Mouse (Mus musculus) hindbrain, embryonic 14.5 days (tissue): ENCODE measurements around the gene Rhot2. TPM values are rescaled to one million over a fixed set of nuclear protein-coding genes. Genes with fewer than 3 reads are reported as not detected.

Experiments
- ATAC-seq: fragments of 200-750 bp; cut with Nextera tagmentation; 2 replicates; pipeline ENCODE4 v1.8.0; 2017; ENCODE audit warnings: moderate number of reproducible peaks, mild to moderate bottlenecking, moderate TSS enrichment, moderate library complexity; ENCODE audit not compliant: low FRiP score
- DNase-seq: peaks from one replicate; pipeline ENCODE4 v3.0.0-alpha.2; 2015; ENCODE audit warnings: low spot score
- H3K27ac ChIP-seq: fragments of 300-500 bp; sonication (generic); 2 replicates; pipeline ENCODE4 v1.5.1; 2014; ENCODE audit warnings: mild to moderate bottlenecking, moderate library complexity
- H3K27me3 ChIP-seq: fragments of 300-500 bp; sonication (generic); 2 replicates; pipeline ENCODE4 v1.6.1; 2014; ENCODE audit warnings: mild to moderate bottlenecking, low read length, mixed read lengths; ENCODE audit not compliant: control insufficient read depth, insufficient read depth
- H3K36me3 ChIP-seq: fragments of 300-500 bp; sonication (generic); replicated peaks from 2 replicates; pipeline ENCODE4 v1.6.1; 2014; ENCODE audit not compliant: control insufficient read depth, insufficient read depth
- H3K4me1 ChIP-seq: fragments of 300-500 bp; sonication (generic); replicated peaks from 2 replicates; pipeline ENCODE4 v1.6.1; 2014; ENCODE audit warnings: antibody characterized with exemption, low read length, mixed read lengths; ENCODE audit not compliant: control insufficient read depth, insufficient read depth
- H3K4me2 ChIP-seq: fragments of 300-500 bp; sonication (generic); replicated peaks from 2 replicates; pipeline ENCODE4 v1.6.1; 2014; ENCODE audit warnings: mild to moderate bottlenecking, moderate library complexity
- H3K4me3 ChIP-seq: fragments of 300-500 bp; sonication (generic); replicated peaks from 2 replicates; pipeline ENCODE4 v1.5.1; 2014; ENCODE audit warnings: mild to moderate bottlenecking, low read length
- H3K9ac ChIP-seq: fragments of 300-500 bp; sonication (generic); 2 replicates; pipeline ENCODE4 v1.6.1; 2014
- H3K9me3 ChIP-seq: fragments of 300-500 bp; sonication (generic); 2 replicates; pipeline ENCODE4 v1.6.1; 2016; ENCODE audit warnings: low read length; ENCODE audit not compliant: control insufficient read depth
- WGBS: fragments of 180-500 bp; shearing (Covaris S2); extraction: QIAGEN DNeasy Blood & Tissue Kit; methylation state at CpG from one replicate; pipeline ENCODE4 v1.1.7; 2014; 5-methylcytosine and 5-hydroxymethylcytosine counted together
- polyA plus RNA-seq: library from polyadenylated mRNA; unstranded; fragments of >200 nt; fragmentation: Nextera tagmentation; extraction: Ambion mirVana; gene quantifications from 2 replicates; pipeline ENCODE4 v1.2.1, GENCODE M21; 2014

Rhot2 gene
- polyA plus RNA-seq, 1 experiment from 2014 or later = 9.9 TPM

- Histone ChIP-seq H3K9me3 (no peaks in the 10 kb centered on the region), H3K4me3 (no peak overlapping the region), H3K4me1 (peaks cover 17% of the 10 kb centered on the region), H3K36me3 (no peaks in the 10 kb centered on the region), H3K27ac (no peak overlapping the region), H3K9ac (no peak overlapping the region), H3K27me3 (no peaks in the 10 kb centered on the region), H3K4me2 (no peak overlapping the region)
- 91% methylated on average over 8 of the region's 8 CpGs for WGBS
- DNase-seq = no peak
- ATAC-seq = no peak
Observed at GRCm38 (mm10) chr17:25869498-25869897, 24.8 kb upstream of the Rhot2 start.

GRCm38 (mm10) chr17:25868601-25869191, 24.0 kb upstream of the Rhot2 start, which contains the start of gene Mcrip2:
Gene Mcrip2 (minus strand): TSS chr17:25868764.
- H3K9ac ChIP-seq = peak within 1 kb of the TSS; percentile 70
- no peaks in the 10 kb centered on the region for H3K27me3 ChIP-seq
- under 1% methylated on average over 24 of the region's 24 CpGs for WGBS
- H3K27ac ChIP-seq = 0 out of 2 replicates have a peak within 1 kb of the TSS, but pooled peaks have one; percentile 10
- ATAC-seq = peak; percentile 88
- peak within 1 kb of the TSS; percentile 92 for H3K4me2 ChIP-seq
- H3K4me3 ChIP-seq = peak within 1 kb of the TSS; percentile 72
- H3K36me3 ChIP-seq = no peaks in the 10 kb centered on the region
- DNase-seq = peak; percentile 77
- H3K4me1 ChIP-seq = peaks cover 12% of the 10 kb centered on the region
- no peaks in the 10 kb centered on the region for H3K9me3 ChIP-seq

GRCm38 (mm10) chr17:25867836-25868600, 23.4 kb upstream of the Rhot2 start:
- Histone ChIP-seq H3K9ac (peak overlapping the region; percentile 70), H3K36me3 (no peaks in the 10 kb centered on the region), H3K27ac (0 out of 2 replicates have a peak overlapping the region, but pooled peaks have one; percentile 10), H3K4me1 (peaks cover 12% of the 10 kb centered on the region), H3K4me3 (peak overlapping the region; percentile 72), H3K27me3 (no peaks in the 10 kb centered on the region), H3K9me3 (no peaks in the 10 kb centered on the region), H3K4me2 (peak overlapping the region; percentile 92)
- no peak; the same call in 1 of the 2 replicates for ATAC-seq
- no peak for DNase-seq
- 1% methylated on average over 41 of the region's 42 CpGs for WGBS

- Histone ChIP-seq H3K27ac (no peak overlapping the region), H3K4me3 (peak overlapping the region; percentile 72), H3K9me3 (no peaks in the 10 kb centered on the region), H3K4me1 (peaks cover 12% of the 10 kb centered on the region), H3K36me3 (no peaks in the 10 kb centered on the region), H3K27me3 (no peaks in the 10 kb centered on the region), H3K4me2 (peak overlapping the region; percentile 92), H3K9ac (peak overlapping the region; percentile 70; the same call in 1 of the 2 replicates)
- ATAC-seq (no peak), DNase-seq (no peak)
- 20% methylated on average over 7 of the region's 7 CpGs for WGBS
Observed at GRCm38 (mm10) chr17:25867509-25867835, 22.8 kb upstream of the Rhot2 start.

- Histone ChIP-seq H3K4me3 (no peak overlapping the region), H3K4me2 (no peak overlapping the region), H3K4me1 (peaks cover 18% of the 10 kb centered on the region), H3K9ac (no peak overlapping the region), H3K27me3 (no peaks in the 10 kb centered on the region), H3K36me3 (no peaks in the 10 kb centered on the region), H3K27ac (no peak overlapping the region), H3K9me3 (no peaks in the 10 kb centered on the region)
- ATAC-seq (no peak), DNase-seq (no peak)
- WGBS = 96% methylated on average over 3 of the region's 3 CpGs
Observed at GRCm38 (mm10) chr17:25866172-25866571, 21.5 kb upstream of the Rhot2 start.

GRCm38 (mm10) chr17:25865288-25865687, 20.6 kb upstream of the Rhot2 start:
- H3K9me3 ChIP-seq = no peaks in the 10 kb centered on the region
- no peak overlapping the region for H3K4me3 ChIP-seq
- no peak overlapping the region for H3K9ac ChIP-seq
- no peak for ATAC-seq
- H3K4me1 ChIP-seq = peaks cover 26% of the 10 kb centered on the region
- H3K4me2 ChIP-seq = no peak overlapping the region
- no peaks in the 10 kb centered on the region for H3K36me3 ChIP-seq
- WGBS = 90% methylated on average over 11 of the region's 11 CpGs
- H3K27me3 ChIP-seq = no peaks in the 10 kb centered on the region
- H3K27ac ChIP-seq = no peak overlapping the region
- no peak for DNase-seq

- no peak overlapping the region for H3K4me3 ChIP-seq
- peaks cover 26% of the 10 kb centered on the region for H3K4me1 ChIP-seq
Observed at GRCm38 (mm10) chr17:25864311-25864710, 19.7 kb upstream of the Rhot2 start.

GRCm38 (mm10) chr17:25863681-25864080, 19.0 kb upstream of the Rhot2 start:
- no peaks in the 10 kb centered on the region for H3K9me3 ChIP-seq
- H3K9ac ChIP-seq = no peak overlapping the region
- no peak overlapping the region for H3K4me2 ChIP-seq
- H3K4me1 ChIP-seq = peaks cover 21% of the 10 kb centered on the region
- no peak overlapping the region for H3K4me3 ChIP-seq
- DNase-seq = no peak
- 90% methylated on average over 6 of the region's 6 CpGs for WGBS
- no peak for ATAC-seq
- no peak overlapping the region for H3K27ac ChIP-seq
- no peaks in the 10 kb centered on the region for H3K36me3 ChIP-seq
- H3K27me3 ChIP-seq = no peaks in the 10 kb centered on the region

More at GRCm38 (mm10) chr17:25864311-25864710, 19.7 kb upstream of the Rhot2 start:
- Histone ChIP-seq H3K27me3 (no peaks in the 10 kb centered on the region), H3K4me2 (no peak overlapping the region), H3K9me3 (no peaks in the 10 kb centered on the region), H3K36me3 (no peaks in the 10 kb centered on the region), H3K9ac (no peak overlapping the region), H3K27ac (no peak overlapping the region)
- 92% methylated on average over 14 of the region's 14 CpGs for WGBS
- ATAC-seq (no peak), DNase-seq (no peak)

GRCm38 (mm10) chr17:25861704-25862612, 17.3 kb upstream of the Rhot2 start:
- Histone ChIP-seq H3K4me2 (peak overlapping the region; percentile 94), H3K4me3 (peak overlapping the region; percentile 68), H3K9ac (peak overlapping the region; percentile 83), H3K9me3 (no peaks in the 10 kb centered on the region), H3K27ac (peak overlapping the region; percentile 90), H3K4me1 (peaks cover 14% of the 10 kb centered on the region), H3K27me3 (no peaks in the 10 kb centered on the region), H3K36me3 (no peaks in the 10 kb centered on the region)
- ATAC-seq (no peak; the same call in 1 of the 2 replicates), DNase-seq (no peak)
- 13% methylated on average over 6 of the region's 6 CpGs for WGBS
